Mouse (Mus musculus): ENCODE data around the gene Ezr. TPM values are rescaled to one million over a fixed set of nuclear protein-coding genes. Genes with fewer than 3 reads are reported as not detected.

The Ezr gene
- total RNA-seq, 2 experiments from 2014 or later = 32.5 to 36.9 TPM

DNA sequence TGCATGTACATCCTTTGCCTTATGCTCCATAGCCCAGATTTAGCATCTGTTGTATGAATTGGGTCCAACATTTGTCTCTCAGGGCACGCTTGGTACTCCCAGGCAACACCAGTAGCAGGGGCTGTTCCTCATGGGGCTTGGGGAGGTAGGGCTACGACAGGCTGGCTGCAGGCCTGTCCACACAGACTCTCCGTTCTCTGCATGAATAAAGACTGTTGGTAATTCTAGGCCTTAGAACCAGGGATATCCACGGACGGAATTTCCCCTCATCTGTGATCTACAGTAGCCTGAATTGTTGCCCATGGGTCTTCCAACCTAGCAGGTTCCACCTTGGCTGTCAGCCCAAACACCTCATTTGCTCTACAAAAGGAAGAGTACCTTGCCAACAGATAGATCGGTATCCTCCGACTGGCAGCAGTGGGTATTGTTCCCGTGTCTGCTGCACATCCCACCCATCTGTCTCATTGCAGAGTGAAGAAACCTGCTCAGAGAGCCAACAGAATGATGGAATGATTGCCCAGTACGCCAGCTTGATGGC lies 7.1 kb upstream of the Ezr start:
- DNase-seq = no peak

DNA sequence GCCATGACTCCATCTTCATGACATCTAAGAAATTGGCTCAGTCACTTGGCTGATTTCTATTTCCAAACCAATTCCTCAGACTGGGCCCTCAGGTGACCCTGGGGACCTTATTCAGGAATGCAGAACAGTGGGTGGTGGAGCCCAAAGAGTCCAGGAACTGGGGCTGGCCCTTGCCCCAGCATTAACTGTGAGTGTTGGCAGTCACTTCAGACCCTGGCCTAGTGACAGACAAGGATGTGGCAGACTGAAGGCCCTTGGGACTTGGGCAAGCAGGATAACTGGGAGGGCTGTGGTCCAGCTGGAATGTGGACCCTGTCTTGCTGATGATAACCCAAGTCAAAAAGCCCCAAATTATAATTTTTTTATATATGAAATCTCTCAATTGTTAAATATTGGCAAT lies 6.5 kb upstream of the Ezr start:
- no peak for DNase-seq

DNA sequence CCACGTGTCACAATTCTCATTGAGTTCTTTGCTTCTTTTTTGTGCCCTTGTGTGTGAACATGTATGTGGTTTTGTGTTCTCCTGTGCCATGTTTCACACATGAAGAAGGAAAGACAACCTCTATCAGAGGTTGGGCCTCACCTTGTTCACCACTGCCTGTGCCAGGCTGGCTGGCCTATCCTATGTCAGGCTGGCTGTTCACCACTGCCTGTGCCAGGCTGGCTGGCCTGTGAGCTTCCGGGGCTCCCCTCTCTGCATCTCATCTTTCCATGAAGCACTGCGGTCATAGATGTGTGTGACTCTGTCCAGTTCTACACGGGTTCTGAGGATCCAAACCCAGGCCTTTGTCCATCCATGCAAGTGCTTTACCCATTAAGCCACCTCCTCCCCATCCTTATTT lies 4.7 kb upstream of the Ezr start:
- DNase-seq = no peak

DNA sequence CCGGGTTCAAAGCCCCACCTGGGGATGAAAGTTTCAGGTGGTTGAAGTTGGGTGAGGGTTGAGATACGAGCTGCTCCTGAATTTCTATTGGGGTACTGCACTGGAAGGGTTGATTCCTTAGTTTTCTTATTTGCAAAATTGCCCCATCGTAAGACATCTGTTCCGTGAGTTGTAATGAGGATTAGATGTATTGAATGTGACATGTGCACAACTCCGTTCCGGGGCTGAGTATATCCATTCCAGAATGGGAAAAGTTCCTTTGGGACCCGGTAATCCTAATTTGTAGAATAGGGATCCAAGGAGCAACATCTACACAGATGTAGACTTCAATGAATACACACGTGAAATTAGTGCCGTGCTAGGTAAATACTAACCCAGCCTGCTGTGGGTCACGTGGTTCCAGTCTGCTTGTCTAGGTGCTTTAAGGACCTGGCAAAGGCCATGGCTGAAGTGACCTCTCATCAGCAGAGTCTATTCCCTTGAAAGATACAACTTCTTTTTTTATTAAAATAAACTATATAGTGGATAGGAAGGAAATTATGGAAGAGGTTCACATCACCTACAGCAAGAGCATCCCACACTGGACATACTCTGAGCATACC lies 1.3 kb upstream of the Ezr start:
- DNase-seq = no peak

DNA sequence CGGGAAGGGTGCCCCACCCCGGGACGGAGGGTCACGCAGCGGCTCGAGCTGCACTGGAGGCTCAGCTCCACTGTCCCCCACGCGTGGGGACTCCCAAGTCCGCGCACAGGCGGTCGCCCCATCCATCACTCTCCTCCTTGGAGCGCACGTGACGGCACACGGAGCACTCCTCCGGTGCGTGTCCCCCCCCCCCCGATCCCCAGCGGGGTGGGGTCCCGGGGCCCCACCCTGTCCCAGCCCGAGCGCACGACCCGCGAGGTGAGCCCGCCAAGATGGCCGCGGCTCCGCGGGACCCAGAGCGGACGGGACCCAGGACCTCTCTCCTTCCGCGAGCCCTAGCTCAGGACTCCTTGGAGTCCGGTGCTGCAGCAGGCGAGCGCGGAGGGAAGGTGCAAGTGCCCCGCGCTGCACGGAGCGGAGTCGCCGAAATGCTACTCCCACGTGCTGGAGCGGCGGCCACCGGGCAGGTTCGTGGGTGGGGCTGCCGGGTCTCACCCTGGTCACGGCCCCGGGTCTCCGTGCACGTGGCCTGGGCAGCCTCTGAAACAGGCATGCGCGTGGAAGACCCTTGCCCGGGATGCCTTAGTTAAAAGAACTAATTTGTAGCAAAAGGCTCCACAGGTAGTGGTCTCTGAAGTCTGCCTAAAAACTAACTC lies 550 bp upstream of the Ezr start:
- DNase-seq = peak; percentile 51 to 66

DNA sequence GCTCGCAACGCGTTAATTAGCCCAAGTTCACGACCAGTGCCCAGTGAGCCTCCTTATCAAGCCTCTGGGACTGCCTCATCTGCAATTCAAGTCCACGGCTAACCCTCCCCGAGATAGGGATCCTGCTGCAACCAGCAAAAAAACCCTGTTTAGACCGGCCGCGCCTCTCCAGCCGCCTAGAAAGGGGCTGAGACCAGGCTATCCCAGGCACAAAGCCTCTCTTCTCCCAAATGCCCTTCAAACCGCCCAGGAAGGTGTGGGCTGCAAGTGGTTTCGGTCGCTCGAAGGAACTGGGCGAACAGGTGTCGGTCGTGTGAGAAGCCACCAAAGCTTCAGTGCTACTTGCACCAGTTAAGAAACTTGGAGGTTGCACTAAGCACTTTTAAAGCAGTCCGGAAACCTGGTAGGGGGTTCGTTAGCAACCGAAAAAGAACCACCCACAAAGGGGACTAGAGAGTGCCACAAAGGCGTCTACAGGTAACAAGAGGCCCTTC lies 504 bp downstream of the Ezr start:
- peak in 1 of 2 experiments; percentile 32 for DNase-seq

DNA sequence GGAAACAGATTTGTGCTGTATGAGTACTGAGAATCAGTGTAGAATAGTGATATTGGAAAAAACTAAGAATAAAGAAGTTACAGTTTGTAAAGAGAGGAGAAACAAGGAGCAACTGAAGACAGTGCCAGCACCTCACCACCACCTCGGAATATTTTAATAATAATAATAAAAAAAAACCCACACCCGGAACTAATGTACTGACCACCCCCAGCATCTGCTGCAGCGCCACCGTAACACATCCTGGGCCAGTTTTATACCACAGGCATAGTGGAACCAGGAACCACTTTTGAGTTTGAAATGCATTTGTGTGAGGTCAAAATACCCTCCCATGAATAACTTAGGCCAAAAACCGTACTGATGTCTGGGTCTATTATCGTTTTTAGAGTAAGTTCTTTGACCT lies 1.3 kb downstream of the Ezr start:
- DNase-seq = no peak

DNA sequence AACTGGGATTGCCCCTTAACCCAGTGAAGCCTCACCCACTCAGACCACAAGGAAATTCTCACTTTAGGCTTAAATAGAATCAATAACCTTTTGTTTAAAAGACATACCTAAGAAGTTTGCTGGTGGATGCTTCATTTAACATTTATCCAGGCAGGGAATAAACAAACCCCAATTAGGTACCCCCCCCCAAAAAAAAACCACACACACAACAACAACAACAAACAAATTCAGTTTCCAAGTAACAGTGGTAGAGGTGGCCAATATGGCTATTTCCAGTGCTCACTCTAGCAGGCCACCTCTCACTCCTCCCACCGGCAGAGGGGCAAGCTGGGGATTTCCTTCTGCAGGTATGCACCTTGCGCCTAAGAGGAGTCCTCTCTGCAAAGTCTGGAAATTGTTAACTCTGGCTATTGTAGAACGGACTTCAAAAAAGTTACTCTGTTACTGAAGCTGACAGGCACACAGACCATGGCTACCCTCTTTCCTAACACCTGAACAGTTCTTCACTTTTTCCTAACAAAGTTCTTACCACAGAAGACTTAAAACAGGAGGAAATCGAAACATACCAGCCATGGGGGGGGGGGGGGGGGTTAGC lies 2.0 kb downstream of the Ezr start:
- no peak for DNase-seq

DNA sequence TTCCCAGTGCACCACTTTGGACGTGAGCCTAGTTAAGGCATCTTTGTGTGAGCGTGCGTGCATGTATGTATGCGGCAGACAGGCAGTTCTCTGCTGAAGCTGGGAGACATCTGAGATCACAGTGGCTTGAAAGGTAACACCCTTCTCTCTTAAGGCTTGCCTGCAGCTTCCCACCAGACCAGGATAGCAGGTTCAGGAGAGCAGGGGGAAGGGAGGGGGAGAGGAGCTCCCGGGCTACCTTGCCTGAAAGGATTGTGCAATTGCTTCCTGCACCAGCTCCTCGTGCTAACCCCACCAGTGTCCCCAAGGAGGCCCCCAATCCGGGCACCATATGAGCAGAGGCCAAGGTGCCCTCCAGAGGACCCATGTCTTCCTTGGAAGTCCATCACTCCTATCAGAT lies 3.0 kb downstream of the Ezr start:
- no peak for DNase-seq

DNA sequence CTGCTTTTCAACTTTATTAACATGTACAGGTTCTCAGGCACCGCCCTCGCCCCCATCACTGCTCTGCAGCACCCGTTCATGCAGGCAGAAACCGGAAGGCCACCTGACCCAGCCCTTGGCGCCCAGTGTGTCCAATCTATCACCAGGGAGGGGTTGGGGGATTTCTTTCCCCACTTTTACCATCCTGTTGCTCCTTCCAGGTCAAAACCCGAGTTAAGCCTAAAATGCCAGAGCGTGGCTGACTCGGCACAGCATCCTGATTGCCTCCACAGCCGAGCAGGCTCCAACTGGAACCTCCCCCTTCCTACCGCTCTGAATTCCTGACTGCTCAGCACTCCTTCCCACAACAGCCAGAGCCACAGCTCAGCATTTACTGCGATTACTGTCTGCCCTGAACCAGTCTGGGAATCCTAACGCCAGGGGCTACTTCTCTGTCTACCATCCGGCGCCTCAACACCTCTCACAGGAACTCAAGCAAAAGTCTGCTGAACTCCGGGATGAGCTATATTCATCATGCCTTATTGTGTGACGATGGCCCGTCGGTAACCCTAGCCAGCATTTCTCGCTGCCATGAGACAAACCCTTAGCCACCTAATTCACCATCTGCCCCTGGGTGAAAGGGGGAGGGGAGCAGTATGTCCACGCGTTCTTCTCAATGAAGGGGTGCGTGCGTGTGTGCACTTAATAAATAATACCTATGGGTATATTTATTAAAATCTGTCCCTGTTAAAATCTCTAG lies 3.6 kb downstream of the Ezr start:
- peak; percentile 49 to 71 for DNase-seq

DNA sequence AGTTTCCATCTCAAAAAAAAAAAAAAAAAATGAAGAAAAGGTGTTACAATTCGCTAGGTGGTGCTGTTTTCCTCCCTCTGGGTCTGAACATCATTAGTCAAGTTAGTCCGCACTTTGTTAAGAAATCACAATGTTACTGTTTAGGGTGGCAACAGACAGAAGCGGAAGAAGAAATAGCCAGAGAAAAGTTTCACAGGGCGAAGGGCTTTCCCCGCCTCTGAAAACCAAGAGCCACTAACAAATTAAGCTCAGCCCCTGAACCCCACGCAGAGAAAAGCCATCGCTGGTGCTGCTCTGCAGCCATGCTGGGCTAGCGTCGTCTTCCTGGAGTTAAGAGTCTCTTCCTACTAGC lies 4.3 kb downstream of the Ezr start:
- peak; percentile 74 to 79 for DNase-seq

DNA sequence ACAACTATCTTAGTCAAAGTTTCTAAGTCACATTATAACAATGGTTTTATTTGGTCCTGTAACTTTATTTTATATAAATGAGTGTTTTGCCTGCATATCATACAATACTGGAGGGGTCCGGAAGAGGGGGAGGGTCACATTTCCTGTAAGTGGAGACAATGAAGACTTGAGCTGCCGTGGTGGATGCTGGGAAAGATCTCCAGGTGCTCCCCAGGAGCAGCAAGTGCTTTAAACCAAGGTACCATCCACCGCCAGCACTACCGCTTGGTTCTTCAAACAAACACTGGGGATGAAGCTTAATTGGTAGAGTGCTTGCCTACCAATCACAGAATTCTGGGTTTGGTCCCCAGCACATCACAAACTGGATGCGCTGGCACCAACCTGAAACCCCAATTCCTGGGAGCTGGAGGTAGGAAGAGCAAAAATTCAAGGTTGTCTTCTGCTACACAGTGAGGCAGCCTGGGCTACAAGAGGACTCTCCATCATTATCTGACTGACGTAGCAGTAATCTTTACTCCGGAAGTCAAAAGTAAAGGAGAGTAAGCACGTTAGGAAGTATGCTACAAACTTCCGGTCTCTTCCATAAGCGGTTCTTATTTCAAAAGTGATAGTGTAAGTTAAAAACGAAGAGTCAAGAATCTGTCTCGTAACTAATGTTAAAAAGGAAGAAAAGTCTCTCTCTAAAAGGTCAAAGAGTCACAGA lies 4.8 kb downstream of the Ezr start:
- DNase-seq = no peak

DNA sequence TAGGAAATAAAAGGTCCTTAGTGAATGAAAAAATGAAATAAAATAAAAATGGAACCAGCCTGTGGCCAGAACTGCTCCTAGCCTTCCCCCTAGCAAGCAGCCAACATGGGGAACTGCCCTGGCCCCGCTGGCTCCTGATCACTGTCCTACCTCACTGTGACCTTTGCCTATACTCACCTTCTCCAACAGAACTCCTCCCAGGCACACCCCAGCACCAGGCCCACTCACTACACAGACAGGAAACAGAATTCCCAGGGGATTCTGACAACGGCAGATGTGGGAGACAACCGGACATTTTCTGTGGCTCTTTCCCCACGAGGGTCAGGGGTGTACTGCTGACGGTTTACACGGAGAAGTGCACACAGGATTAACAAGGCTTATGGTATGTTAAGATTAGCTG lies 5.5 kb downstream of the Ezr start:
- no peak for DNase-seq

DNA sequence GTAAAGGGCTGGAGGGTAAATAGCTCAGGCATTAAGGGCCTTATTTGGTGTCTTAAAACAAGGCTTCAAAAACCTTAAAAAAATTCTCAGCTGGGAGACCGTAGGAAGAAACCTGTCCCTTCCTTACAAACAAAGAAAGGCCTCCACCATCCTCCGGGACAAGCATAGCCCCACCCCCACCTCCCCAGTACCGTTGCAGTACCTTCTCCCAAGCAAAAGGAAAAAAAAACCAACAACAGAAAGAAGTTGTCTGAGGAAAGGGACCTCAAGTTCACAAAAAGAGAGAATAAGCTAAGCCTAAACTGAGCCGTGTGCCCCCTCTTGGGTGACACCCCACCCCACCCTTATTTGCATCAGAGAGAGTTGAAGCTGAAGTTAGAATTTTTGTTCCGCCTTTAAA lies 6.0 kb downstream of the Ezr start:
- DNase-seq = no peak

DNA sequence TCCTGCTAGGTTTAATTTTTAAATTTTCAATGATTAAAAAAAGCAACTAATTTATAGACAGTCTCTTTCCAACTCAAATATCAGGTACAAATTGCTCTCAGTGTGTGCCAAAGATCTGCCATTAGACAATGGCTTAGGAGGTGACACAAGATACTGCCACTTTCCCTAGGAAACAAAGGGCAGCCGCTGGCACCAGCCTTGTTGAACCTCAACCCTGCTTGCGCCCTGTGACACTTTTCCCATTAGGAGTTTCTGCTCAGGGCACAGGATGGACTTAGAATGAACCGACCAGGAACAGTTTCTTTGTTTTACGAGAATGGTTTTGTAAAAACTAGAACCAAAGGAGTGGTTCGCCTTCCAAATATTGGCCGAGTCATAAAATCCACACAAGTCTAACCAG lies 6.5 kb downstream of the Ezr start:
- no peak for DNase-seq

DNA sequence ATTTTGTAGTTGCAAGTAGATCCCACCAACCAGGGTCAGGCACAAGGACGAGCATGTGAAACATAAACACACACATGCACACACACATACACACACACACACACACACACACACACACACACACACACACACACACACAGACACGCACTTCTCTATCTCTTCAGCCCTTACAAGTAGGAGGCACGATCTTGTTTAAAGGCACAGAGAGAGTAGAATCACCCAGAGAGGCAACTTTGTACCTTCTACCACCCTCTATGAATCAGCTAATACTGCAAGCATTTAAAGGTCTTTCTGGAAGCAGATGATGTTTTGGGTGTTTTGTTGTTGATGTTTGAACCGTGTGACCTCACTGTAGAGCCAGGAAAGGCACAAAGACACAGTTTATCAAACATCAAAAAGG lies 6.9 kb downstream of the Ezr start:
- DNase-seq = no peak

DNA sequence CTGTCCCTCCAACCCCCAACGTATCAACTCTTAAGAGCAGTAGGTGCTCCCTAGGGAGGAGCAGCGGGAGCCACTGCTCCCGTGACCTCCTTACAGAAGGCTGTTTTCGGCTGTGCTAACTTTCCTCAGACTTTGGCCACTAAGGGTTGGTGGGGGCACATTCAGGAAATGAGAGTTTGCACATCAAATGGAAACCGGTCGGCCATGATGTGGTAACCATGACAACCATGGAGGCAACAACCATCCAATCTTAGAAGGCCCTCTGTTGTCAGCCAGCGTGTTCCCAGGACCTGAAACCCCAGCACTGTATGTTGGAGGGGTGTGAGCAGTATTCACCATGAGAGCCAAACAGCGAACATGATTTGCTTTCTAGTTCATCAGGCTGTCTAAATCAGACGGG lies 7.4 kb downstream of the Ezr start:
- DNase-seq = no peak

DNA sequence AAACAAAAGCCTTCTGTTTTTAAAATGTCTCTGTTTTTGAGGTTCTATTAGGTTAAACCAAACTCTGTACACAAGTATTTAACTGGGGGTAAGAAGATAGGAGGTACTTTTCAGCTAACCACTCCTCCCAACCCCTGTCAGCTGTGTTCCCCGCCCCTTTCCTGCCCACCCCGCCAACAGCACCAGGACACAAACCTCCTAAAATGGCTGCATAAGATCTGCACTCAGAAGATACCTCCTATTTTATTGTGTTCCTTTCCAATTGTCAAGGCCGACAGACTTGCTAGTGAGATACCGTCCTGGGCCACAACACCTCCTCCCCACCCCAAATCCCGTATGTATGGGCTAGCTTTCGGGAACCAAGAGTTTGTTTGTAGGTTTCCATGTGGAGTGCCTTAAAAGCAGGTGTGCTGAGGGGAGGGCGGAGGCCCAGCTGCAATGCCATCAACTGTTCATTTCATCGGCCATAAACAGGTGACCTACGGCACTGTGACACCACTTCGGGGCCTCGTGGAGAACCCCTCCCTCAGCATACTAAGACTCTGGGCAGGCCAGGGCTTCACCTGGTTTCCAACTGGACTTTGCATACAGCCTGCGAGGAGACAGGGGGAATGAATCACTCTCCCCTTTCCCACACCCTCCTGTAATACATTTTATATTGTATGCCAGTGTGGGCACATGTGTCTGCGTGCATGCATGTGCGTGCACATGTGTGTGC lies 9.2 kb downstream of the Ezr start:
- DNase-seq = no peak

DNA sequence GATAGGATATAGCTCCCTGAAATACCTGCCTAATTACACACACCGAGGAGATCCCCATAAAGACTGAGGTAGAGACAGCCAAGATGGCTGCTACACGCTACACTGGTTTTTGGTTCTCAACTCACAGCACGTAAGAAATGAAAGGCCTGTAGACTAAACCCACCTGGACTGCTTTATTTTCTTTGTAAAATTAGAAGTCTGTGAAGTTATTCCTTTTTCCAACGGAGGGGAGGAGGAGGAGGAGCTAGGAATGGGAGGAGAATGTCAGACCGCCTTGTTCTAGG lies 10.2 kb downstream of the Ezr start:
- DNase-seq = no peak

DNA sequence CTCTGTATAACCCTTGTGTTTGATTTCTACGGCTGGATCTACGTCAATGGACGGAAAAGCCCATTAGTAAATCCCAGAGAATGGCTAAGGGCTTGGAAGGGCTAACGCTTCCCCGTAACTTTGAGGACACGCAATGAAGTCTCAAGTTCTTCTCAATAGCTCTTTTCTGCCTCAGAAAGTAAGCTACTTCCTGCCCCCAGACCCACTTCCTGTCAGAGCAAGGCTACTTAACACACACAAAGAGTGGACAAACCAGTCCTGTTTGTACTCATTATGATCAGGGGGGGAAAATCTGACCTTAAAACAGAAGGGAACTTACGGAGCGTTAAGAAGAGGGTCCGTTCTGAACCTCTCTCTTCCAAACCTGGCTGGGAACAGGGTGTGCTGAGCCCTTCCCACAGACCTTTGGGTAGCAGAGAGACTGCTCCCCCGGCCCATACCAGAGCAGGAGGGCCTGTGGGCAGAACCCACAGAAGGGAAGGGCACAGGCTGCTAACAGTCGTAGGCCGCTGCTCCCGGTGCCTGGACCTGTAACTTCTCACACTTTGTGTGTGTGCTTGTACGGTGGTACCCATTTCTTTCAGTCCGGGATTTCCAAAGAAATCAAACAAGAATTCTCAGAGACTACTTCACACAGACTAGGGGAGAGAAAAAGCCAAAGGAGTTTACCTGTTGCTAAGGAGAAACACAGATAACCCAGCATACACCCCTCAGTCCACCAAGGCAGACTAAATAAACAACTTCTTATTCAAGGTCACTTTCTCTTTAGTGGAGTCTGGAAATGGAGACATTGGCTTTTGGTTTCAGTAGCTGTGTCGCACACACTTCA lies 10.7 kb downstream of the Ezr start:
- no peak for DNase-seq

DNA sequence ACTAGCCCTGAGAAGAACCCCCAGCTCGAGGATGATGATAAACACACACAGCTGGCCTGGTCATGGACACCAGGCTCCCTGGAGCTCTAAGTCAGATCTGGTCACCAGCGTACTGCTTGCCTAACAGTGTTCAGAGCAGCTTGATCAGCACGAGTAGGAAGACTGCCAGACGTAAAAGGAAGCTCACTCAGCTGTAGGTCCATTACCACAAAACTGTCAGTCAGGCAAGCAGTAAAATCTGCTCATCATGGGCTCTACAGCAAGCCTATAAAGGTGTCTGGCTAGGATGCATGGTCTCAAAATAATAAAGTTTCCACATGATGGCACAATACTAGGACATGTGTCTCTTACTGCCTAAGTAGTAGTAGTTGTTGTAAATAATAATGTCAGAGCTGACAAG lies 13.0 kb downstream of the Ezr start:
- DNase-seq = no peak
